Mouse (Mus musculus): Measurements from ENCODE around the gene Llgl2. TPM values are rescaled to one million over a fixed set of nuclear protein-coding genes. Genes with fewer than 3 reads are reported as not detected.

Gene Llgl2
- polyA plus RNA-seq, 1 experiment from 2014 or later, result 41.1 TPM

- Histone ChIP-seq H3K9ac (replicated peaks; ENCODE audit: low read depth, low read length) (no peak overlapping the region), H3K9me3 (ENCODE audit: control insufficient read depth, low read depth, low read length) (no peaks in the 10 kb centered on the region), H3K27ac (ENCODE audit: low read length) (no peak overlapping the region), H3K36me3 (ENCODE audit: control insufficient read depth, insufficient read depth, low read length) (no peaks in the 10 kb centered on the region), H3K4me1 (ENCODE audit: control insufficient read depth, insufficient read depth, low read length) (no peaks in the 10 kb centered on the region), H3K4me3 (ENCODE audit: low read depth, low read length) (no peak overlapping the region), H3K27me3 (ENCODE audit: control insufficient read depth, insufficient read depth, low read length) (no peaks in the 10 kb centered on the region), H3K4me2 (replicated peaks; ENCODE audit: low read depth, low read length) (no peak overlapping the region)
- ATAC-seq (ENCODE audit: insufficient number of reproducible peaks, insufficient read depth, low FRiP score, low read depth), result no peak
- WGBS, result 87% methylated on average over 3 of the region's 3 CpGs
Observed at GRCm38 (mm10) chr11:115884361-115884760, 60.5 kb downstream of the Llgl2 start.

- WGBS, result 68% methylated on average over 11 of the region's 11 CpGs
- Histone ChIP-seq H3K4me1 (ENCODE audit: control insufficient read depth, insufficient read depth, low read length) (no peaks in the 10 kb centered on the region), H3K9me3 (ENCODE audit: control insufficient read depth, low read depth, low read length) (no peaks in the 10 kb centered on the region), H3K36me3 (ENCODE audit: control insufficient read depth, insufficient read depth, low read length) (no peaks in the 10 kb centered on the region), H3K9ac (replicated peaks; ENCODE audit: low read depth, low read length) (no peak overlapping the region), H3K4me3 (ENCODE audit: low read depth, low read length) (no peak overlapping the region), H3K27me3 (ENCODE audit: control insufficient read depth, insufficient read depth, low read length) (no peaks in the 10 kb centered on the region), H3K4me2 (replicated peaks; ENCODE audit: low read depth, low read length) (no peak overlapping the region), H3K27ac (ENCODE audit: low read length) (no peak overlapping the region)
- no peak for ATAC-seq (ENCODE audit: insufficient number of reproducible peaks, insufficient read depth, low FRiP score, low read depth)
Observed at GRCm38 (mm10) chr11:115885281-115885680, 61.4 kb downstream of the Llgl2 start.

- H3K4me2 ChIP-seq (replicated peaks; ENCODE audit: low read depth, low read length), result no peak overlapping the region
- 84% methylated on average over 11 of the region's 11 CpGs for WGBS
- H3K27me3 ChIP-seq (ENCODE audit: control insufficient read depth, insufficient read depth, low read length), result no peaks in the 10 kb centered on the region
- no peaks in the 10 kb centered on the region for H3K9me3 ChIP-seq (ENCODE audit: control insufficient read depth, low read depth, low read length)
- no peak overlapping the region for H3K4me3 ChIP-seq (ENCODE audit: low read depth, low read length)
- no peak overlapping the region for H3K27ac ChIP-seq (ENCODE audit: low read length)
- no peak for ATAC-seq (ENCODE audit: insufficient number of reproducible peaks, insufficient read depth, low FRiP score, low read depth)
- no peaks in the 10 kb centered on the region for H3K36me3 ChIP-seq (ENCODE audit: control insufficient read depth, insufficient read depth, low read length)
- H3K4me1 ChIP-seq (ENCODE audit: control insufficient read depth, insufficient read depth, low read length), result no peaks in the 10 kb centered on the region
- H3K9ac ChIP-seq (replicated peaks; ENCODE audit: low read depth, low read length), result no peak overlapping the region
Observed at GRCm38 (mm10) chr11:115886446-115886845, 62.6 kb downstream of the Llgl2 start.

- ATAC-seq (ENCODE audit: insufficient number of reproducible peaks, insufficient read depth, low FRiP score, low read depth), result no peak
- H3K27me3 ChIP-seq (ENCODE audit: control insufficient read depth, insufficient read depth, low read length), result no peaks in the 10 kb centered on the region
- H3K36me3 ChIP-seq (ENCODE audit: control insufficient read depth, insufficient read depth, low read length), result no peaks in the 10 kb centered on the region
- no peak overlapping the region for H3K27ac ChIP-seq (ENCODE audit: low read length)
- H3K4me3 ChIP-seq (ENCODE audit: low read depth, low read length), result no peak overlapping the region
- no peak overlapping the region for H3K4me2 ChIP-seq (replicated peaks; ENCODE audit: low read depth, low read length)
- H3K9ac ChIP-seq (replicated peaks; ENCODE audit: low read depth, low read length), result no peak overlapping the region
- 89% methylated on average over 5 of the region's 5 CpGs for WGBS
- H3K4me1 ChIP-seq (ENCODE audit: control insufficient read depth, insufficient read depth, low read length), result no peaks in the 10 kb centered on the region
- no peaks in the 10 kb centered on the region for H3K9me3 ChIP-seq (ENCODE audit: control insufficient read depth, low read depth, low read length)
Observed at GRCm38 (mm10) chr11:115888020-115888419, 64.2 kb downstream of the Llgl2 start.

- Histone ChIP-seq H3K27ac (ENCODE audit: low read length) (no peak overlapping the region), H3K4me1 (ENCODE audit: control insufficient read depth, insufficient read depth, low read length) (no peaks in the 10 kb centered on the region), H3K4me2 (replicated peaks; ENCODE audit: low read depth, low read length) (no peak overlapping the region), H3K27me3 (ENCODE audit: control insufficient read depth, insufficient read depth, low read length) (no peaks in the 10 kb centered on the region), H3K4me3 (ENCODE audit: low read depth, low read length) (no peak overlapping the region), H3K9me3 (ENCODE audit: control insufficient read depth, low read depth, low read length) (no peaks in the 10 kb centered on the region), H3K9ac (replicated peaks; ENCODE audit: low read depth, low read length) (no peak overlapping the region), H3K36me3 (ENCODE audit: control insufficient read depth, insufficient read depth, low read length) (0 out of 2 replicates have a peak, but pooled peaks cover 3% of the 10 kb centered on the region)
- ATAC-seq (ENCODE audit: insufficient number of reproducible peaks, insufficient read depth, low FRiP score, low read depth), result no peak
- WGBS, result 75% methylated on average over 6 of the region's 6 CpGs
Observed at GRCm38 (mm10) chr11:115889159-115889558, 65.3 kb downstream of the Llgl2 start.

- Histone ChIP-seq H3K9me3 (ENCODE audit: control insufficient read depth, low read depth, low read length) (no peaks in the 10 kb centered on the region), H3K4me1 (ENCODE audit: control insufficient read depth, insufficient read depth, low read length) (no peaks in the 10 kb centered on the region), H3K4me3 (ENCODE audit: low read depth, low read length) (no peak overlapping the region), H3K4me2 (replicated peaks; ENCODE audit: low read depth, low read length) (no peak overlapping the region), H3K27ac (ENCODE audit: low read length) (no peak overlapping the region), H3K9ac (replicated peaks; ENCODE audit: low read depth, low read length) (no peak overlapping the region), H3K27me3 (ENCODE audit: control insufficient read depth, insufficient read depth, low read length) (no peaks in the 10 kb centered on the region), H3K36me3 (ENCODE audit: control insufficient read depth, insufficient read depth, low read length) (0 out of 2 replicates have a peak, but pooled peaks cover 3% of the 10 kb centered on the region)
- no peak for ATAC-seq (ENCODE audit: insufficient number of reproducible peaks, insufficient read depth, low FRiP score, low read depth)
- 61% methylated on average over 6 of the region's 6 CpGs for WGBS
Observed at GRCm38 (mm10) chr11:115892213-115892612, 68.4 kb downstream of the Llgl2 start.

GRCm38 (mm10) chr11:115893071-115893470 lies 69.2 kb downstream of the Llgl2 start:
- H3K36me3 ChIP-seq (ENCODE audit: control insufficient read depth, insufficient read depth, low read length), result 0 out of 2 replicates have a peak, but pooled peaks cover 3% of the 10 kb centered on the region
- H3K27me3 ChIP-seq (ENCODE audit: control insufficient read depth, insufficient read depth, low read length), result no peaks in the 10 kb centered on the region
- H3K9ac ChIP-seq (replicated peaks; ENCODE audit: low read depth, low read length), result no peak overlapping the region
- no peak for ATAC-seq (ENCODE audit: insufficient number of reproducible peaks, insufficient read depth, low FRiP score, low read depth)
- no peaks in the 10 kb centered on the region for H3K9me3 ChIP-seq (ENCODE audit: control insufficient read depth, low read depth, low read length)
- no peak overlapping the region for H3K27ac ChIP-seq (ENCODE audit: low read length)
- no peaks in the 10 kb centered on the region for H3K4me1 ChIP-seq (ENCODE audit: control insufficient read depth, insufficient read depth, low read length)
- no peak overlapping the region for H3K4me2 ChIP-seq (replicated peaks; ENCODE audit: low read depth, low read length)
- H3K4me3 ChIP-seq (ENCODE audit: low read depth, low read length), result no peak overlapping the region
- WGBS, result 87% methylated on average over 9 of the region's 9 CpGs

GRCm38 (mm10) chr11:115894755-115895520 lies 71.1 kb downstream of the Llgl2 start:
- peaks cover 5% of the 10 kb centered on the region; the same call in 1 of the 2 replicates for H3K4me1 ChIP-seq (ENCODE audit: control insufficient read depth, insufficient read depth, low read length)
- ATAC-seq (ENCODE audit: insufficient number of reproducible peaks, insufficient read depth, low FRiP score, low read depth), result no peak; the same call in 1 of the 2 replicates
- H3K4me2 ChIP-seq (replicated peaks; ENCODE audit: low read depth, low read length), result no peak overlapping the region
- H3K9me3 ChIP-seq (ENCODE audit: control insufficient read depth, low read depth, low read length), result no peaks in the 10 kb centered on the region
- H3K4me3 ChIP-seq (ENCODE audit: low read depth, low read length), result no peak overlapping the region
- H3K36me3 ChIP-seq (ENCODE audit: control insufficient read depth, insufficient read depth, low read length), result 0 out of 2 replicates have a peak, but pooled peaks cover 3% of the 10 kb centered on the region
- no peaks in the 10 kb centered on the region for H3K27me3 ChIP-seq (ENCODE audit: control insufficient read depth, insufficient read depth, low read length)
- H3K9ac ChIP-seq (replicated peaks; ENCODE audit: low read depth, low read length), result no peak overlapping the region
- no peak overlapping the region for H3K27ac ChIP-seq (ENCODE audit: low read length)
- WGBS, result 66% methylated on average over 14 of the region's 14 CpGs
